Mouse (Mus musculus) embryonic facial prominence, embryonic 14.5 days (tissue): ENCODE measurements around the gene Abhd8. TPM values are rescaled to one million over a fixed set of nuclear protein-coding genes. Genes with fewer than 3 reads are reported as not detected.

Experiments
- ATAC-seq: fragments of 200-750 bp; cut with Nextera tagmentation; 2 replicates; pipeline ENCODE4 v1.8.0; 2017; ENCODE audit warnings: low read depth, moderate number of reproducible peaks, moderate TSS enrichment
- DNase-seq: peaks from one replicate; pipeline ENCODE4 v3.0.0-alpha.2; 2015; ENCODE audit warnings: low spot score
- H3K27ac ChIP-seq: fragments of 300-500 bp; sonication (generic); replicated peaks from 2 replicates; pipeline ENCODE4 v1.5.1; 2014; ENCODE audit warnings: low read depth, mild to moderate bottlenecking, low read length, moderate library complexity
- H3K27me3 ChIP-seq: fragments of 300-500 bp; sonication (generic); replicated peaks from 2 replicates; pipeline ENCODE4 v1.6.1; 2014; ENCODE audit warnings: low read length; ENCODE audit not compliant: control insufficient read depth, insufficient read depth
- H3K36me3 ChIP-seq: fragments of 300-500 bp; sonication (generic); 2 replicates; pipeline ENCODE4 v1.6.1; 2014; ENCODE audit warnings: low read length, mixed read lengths; ENCODE audit not compliant: control insufficient read depth, insufficient read depth
- H3K4me1 ChIP-seq: fragments of 300-500 bp; sonication (generic); 2 replicates; pipeline ENCODE4 v1.6.1; 2014; ENCODE audit warnings: antibody characterized with exemption, low read length; ENCODE audit not compliant: control insufficient read depth, insufficient read depth
- H3K4me2 ChIP-seq: fragments of 300-500 bp; sonication (generic); 2 replicates; pipeline ENCODE4 v1.6.1; 2014; ENCODE audit warnings: low read depth, mild to moderate bottlenecking, low read length, moderate library complexity, mixed read lengths
- H3K4me3 ChIP-seq: fragments of 300-500 bp; sonication (generic); 2 replicates; pipeline ENCODE4 v1.5.1; 2014; ENCODE audit warnings: low read depth, mild to moderate bottlenecking, low read length
- H3K9ac ChIP-seq: fragments of 300-500 bp; sonication (generic); 2 replicates; pipeline ENCODE4 v1.6.1; 2014; ENCODE audit warnings: low read depth, mild to moderate bottlenecking, low read length, moderate library complexity, mixed read lengths
- H3K9me3 ChIP-seq: fragments of 300-500 bp; sonication (generic); 2 replicates; pipeline ENCODE4 v1.6.1; 2016; ENCODE audit warnings: low read length; ENCODE audit not compliant: control insufficient read depth
- WGBS: fragments of 180-500 bp; shearing (Covaris S2); extraction: QIAGEN DNeasy Blood & Tissue Kit; methylation state at CpG from one replicate; pipeline ENCODE4 v1.1.7; 2014; 5-methylcytosine and 5-hydroxymethylcytosine counted together
- polyA plus RNA-seq: library from polyadenylated mRNA; unstranded; fragments of >200 nt; fragmentation: Nextera tagmentation; extraction: Ambion mirVana; gene quantifications from 2 replicates; pipeline ENCODE4 v1.2.1, GENCODE M21; 2014

Gene Abhd8
- polyA plus RNA-seq, 1 experiment from 2014 or later, result 47.9 TPM

DNA sequence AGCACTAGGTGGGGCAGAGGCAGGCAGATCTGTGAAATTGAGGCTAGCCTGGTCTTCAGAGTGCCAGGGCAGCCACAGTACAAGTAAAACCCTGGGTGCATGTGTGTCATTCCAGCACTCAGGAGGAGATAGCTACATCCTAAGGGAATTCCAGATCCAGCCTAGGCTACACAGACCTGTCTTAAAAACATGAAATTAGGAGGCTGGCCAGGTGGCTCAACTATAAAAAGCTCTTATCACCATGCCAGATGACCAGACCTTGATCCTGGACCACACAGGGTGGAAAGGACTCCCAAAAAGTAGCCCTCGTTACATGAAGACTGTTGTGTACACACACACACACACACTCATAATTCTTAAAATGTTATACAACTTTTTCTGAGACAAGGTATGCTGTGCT is 4.5 kb upstream of the Abhd8 start:
- Histone ChIP-seq H3K4me1 (peaks cover 18% of the 10 kb centered on the region), H3K9me3 (no peaks in the 10 kb centered on the region), H3K4me2 (no peak overlapping the region), H3K27ac (no peak overlapping the region), H3K9ac (no peak overlapping the region), H3K4me3 (no peak overlapping the region), H3K36me3 (peaks cover 22% of the 10 kb centered on the region), H3K27me3 (no peaks in the 10 kb centered on the region)
- 81% methylated on average over 1 of the region's 1 CpGs for WGBS
- ATAC-seq (no peak), DNase-seq (no peak)

DNA sequence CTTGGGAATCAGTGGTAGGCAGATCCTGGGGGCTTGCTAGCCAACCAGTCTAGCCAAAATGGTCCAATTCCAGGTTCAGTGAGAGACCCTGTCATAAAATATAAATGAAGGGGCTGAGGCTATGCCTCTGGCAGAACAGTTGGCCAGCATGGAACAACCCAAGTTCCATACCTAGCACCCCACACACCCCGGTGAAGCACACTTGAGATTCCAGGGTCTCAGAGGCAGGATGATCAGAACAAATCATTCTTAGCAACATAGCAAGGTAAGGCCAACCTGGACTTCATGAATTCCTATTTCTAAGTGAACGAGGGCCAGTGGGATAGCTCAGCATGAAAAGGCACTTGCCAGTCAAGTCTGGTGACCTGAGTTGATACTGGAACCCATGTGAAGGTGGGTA is 3.7 kb upstream of the Abhd8 start:
- DNase-seq, result no peak
- Histone ChIP-seq H3K27ac (no peak overlapping the region), H3K4me1 (peaks cover 26% of the 10 kb centered on the region), H3K9me3 (no peaks in the 10 kb centered on the region), H3K9ac (no peak overlapping the region), H3K27me3 (no peaks in the 10 kb centered on the region), H3K4me3 (no peak overlapping the region), H3K36me3 (peaks cover 14% of the 10 kb centered on the region), H3K4me2 (no peak overlapping the region)
- no peak for ATAC-seq
- WGBS, result 90% methylated on average over 2 of the region's 2 CpGs

DNA sequence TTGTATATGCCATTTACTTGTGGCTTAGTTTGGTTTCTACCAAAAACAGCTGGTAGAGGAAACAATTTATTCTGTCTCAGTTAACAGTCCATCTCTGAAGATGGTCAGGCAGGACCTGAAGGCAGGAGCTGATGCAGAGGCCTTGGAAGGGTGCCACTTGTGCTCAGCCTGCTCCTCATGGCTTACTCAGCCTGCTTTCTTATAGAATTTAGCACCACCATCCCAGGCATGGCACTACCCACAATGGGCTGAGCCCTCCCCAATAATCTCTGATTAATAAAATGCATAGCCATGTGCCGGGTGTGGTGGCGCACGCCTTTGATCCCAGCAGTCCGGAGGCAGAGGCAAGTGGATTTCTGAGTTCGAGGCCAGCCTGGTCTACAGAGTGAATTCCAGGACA is 2.7 kb upstream of the Abhd8 start:
- Histone ChIP-seq H3K4me2 (no peak overlapping the region), H3K36me3 (peaks cover 12% of the 10 kb centered on the region), H3K4me1 (peaks cover 27% of the 10 kb centered on the region), H3K27ac (no peak overlapping the region), H3K4me3 (no peak overlapping the region), H3K9me3 (no peaks in the 10 kb centered on the region), H3K27me3 (no peaks in the 10 kb centered on the region), H3K9ac (no peak overlapping the region)
- ATAC-seq, result no peak
- DNase-seq, result no peak
- WGBS, result 98% methylated on average over 5 of the region's 5 CpGs

DNA sequence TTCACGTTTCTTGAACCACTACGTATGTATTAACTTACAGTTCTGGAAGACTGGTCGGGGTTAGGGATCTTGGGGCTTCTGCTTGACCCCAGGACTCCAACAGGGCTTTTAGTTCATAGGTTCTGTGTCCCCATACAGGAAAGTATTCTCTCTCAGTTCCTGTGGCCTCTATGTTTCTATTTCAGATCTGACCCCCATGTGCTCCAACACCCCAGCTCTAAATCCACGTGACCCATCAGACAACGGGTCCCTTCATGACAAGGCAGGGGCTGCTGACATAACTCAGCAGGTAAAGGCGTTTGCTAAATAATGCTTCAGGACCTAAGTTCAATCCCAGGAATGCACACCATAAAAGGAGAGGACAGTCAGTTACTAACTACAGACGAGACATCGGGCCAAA is 2.3 kb upstream of the Abhd8 start:
- Histone ChIP-seq H3K9ac (peak overlapping the region; percentile 72), H3K27me3 (no peaks in the 10 kb centered on the region), H3K4me2 (peak overlapping the region; percentile 93), H3K4me3 (peak overlapping the region; percentile 91), H3K36me3 (peaks cover 13% of the 10 kb centered on the region), H3K9me3 (no peaks in the 10 kb centered on the region), H3K4me1 (peaks cover 27% of the 10 kb centered on the region), H3K27ac (no peak overlapping the region)
- WGBS, result 79% methylated on average over 8 of the region's 8 CpGs
- DNase-seq, result no peak
- ATAC-seq, result no peak

DNA sequence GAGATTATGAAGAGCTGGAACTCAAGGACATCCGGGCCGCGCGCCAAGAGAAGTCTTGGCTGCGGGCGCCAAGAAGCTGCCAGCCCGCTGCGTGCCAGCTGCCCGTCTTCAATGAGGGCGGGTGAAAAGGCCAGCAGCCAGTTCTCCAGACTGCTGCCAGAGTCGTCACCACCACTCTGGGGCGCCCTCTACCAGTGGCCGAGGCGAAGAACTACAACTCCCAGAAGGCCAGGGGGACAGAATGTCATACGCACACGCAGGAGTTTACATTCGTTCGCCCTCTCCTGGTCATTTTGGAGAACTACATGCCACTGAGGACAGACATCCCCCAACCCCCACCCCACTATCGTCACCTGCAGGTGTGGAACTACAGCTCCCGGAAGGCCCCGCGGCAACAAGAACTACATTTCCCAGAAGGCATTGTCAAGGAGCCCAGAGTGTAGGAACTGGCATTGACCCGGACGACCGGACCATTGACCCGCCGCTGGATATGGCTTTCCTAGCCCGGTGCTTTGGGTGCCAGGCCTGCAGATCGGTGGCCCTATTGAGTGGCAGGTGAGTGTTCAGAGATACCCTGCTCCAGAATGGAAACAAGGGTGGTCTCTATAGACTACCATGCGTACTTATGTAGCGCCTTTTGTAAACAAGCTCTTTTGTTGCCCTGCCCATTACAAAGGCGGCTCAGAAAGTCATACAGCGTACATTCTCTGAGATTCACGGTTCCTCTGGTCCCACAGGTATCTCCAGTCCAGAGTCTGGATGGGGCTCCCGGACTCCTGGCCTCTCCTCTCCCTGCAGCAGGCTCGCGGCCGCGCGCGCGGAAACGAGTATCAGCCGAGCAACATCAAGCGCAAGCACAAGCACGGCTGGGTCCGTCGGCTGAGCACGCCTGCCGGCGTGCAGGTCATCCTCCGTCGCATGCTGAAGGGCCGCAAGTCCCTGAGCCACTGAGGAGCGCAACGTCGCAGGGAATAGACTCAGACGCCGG is 1.4 kb upstream of the Abhd8 start, which contains the start of gene Mrpl34:
Mrpl34 (plus strand) TSS at position 447 of the 988 bp plus-strand sequence.
- Histone ChIP-seq H3K4me2 (peak within 1 kb of the TSS; percentile 93), H3K27me3 (no peaks in the 10 kb centered on the region), H3K27ac (peak within 1 kb of the TSS; percentile 90), H3K36me3 (peaks cover 22% of the 10 kb centered on the region), H3K9ac (peak within 1 kb of the TSS; percentile 82), H3K4me1 (peaks cover 23% of the 10 kb centered on the region), H3K9me3 (no peaks in the 10 kb centered on the region), H3K4me3 (peak within 1 kb of the TSS; percentile 91)
- under 1% methylated on average over 52 of the region's 59 CpGs for WGBS
- ATAC-seq, result peak; percentile 76
- DNase-seq, result peak; percentile 99

DNA sequence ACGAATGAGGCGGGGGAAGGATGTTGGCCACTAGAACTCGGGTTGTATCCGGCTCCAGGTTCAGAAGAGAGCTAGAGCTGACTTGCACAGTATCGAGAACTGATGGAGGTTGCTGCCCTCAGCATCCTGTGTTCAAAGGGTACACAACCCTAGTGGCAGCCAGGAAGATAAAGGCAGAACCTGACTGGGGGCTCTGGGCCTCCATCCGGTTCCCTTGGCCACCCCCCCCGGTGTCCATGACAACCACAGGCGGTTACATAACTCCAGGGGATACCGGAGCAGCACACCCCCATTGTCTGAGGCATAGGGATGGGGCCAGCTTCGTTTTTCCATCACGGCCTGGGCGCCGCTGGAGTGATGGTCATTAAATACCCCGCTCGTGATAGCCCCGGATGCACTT is 669 bp downstream of the Abhd8 start:
- Histone ChIP-seq H3K27me3 (no peaks in the 10 kb centered on the region), H3K4me3 (peak overlapping the region; percentile 91), H3K9ac (peak overlapping the region; percentile 82), H3K4me1 (peaks cover 20% of the 10 kb centered on the region; the same call in 1 of the 2 replicates), H3K36me3 (peaks cover 42% of the 10 kb centered on the region), H3K4me2 (peak overlapping the region; percentile 93), H3K27ac (peak overlapping the region; percentile 39; the same call in 1 of the 2 replicates), H3K9me3 (no peaks in the 10 kb centered on the region)
- no peak for ATAC-seq
- 10% methylated on average over 12 of the region's 16 CpGs for WGBS
- peak; percentile 54 for DNase-seq

DNA sequence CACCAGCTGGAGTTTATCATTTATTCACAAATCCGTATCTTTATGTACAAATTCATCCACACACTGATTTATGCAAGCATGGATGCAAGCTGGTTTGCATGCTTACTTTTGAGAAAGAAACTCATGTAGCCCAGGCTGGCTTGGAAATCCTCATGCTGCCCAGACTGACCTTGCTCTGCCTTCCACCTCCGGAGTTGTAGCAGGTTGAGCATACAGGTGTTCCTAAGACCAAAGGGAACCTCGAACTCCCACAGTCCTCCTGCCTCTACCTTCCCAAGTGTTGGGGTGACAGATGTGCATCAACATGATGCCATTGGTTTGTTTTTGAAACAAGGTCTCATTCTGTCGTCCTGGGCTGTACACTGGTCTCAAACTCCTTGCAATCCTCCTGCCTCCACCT is 1.3 kb downstream of the Abhd8 start:
- Histone ChIP-seq H3K9ac (peak overlapping the region; percentile 82), H3K4me1 (peaks cover 20% of the 10 kb centered on the region; the same call in 1 of the 2 replicates), H3K27ac (no peak overlapping the region), H3K9me3 (no peaks in the 10 kb centered on the region), H3K36me3 (peaks cover 45% of the 10 kb centered on the region), H3K4me2 (peak overlapping the region; percentile 93), H3K27me3 (no peaks in the 10 kb centered on the region), H3K4me3 (peak overlapping the region; percentile 91)
- DNase-seq (no peak), ATAC-seq (no peak)
- 68% methylated on average over 4 of the region's 4 CpGs for WGBS

DNA sequence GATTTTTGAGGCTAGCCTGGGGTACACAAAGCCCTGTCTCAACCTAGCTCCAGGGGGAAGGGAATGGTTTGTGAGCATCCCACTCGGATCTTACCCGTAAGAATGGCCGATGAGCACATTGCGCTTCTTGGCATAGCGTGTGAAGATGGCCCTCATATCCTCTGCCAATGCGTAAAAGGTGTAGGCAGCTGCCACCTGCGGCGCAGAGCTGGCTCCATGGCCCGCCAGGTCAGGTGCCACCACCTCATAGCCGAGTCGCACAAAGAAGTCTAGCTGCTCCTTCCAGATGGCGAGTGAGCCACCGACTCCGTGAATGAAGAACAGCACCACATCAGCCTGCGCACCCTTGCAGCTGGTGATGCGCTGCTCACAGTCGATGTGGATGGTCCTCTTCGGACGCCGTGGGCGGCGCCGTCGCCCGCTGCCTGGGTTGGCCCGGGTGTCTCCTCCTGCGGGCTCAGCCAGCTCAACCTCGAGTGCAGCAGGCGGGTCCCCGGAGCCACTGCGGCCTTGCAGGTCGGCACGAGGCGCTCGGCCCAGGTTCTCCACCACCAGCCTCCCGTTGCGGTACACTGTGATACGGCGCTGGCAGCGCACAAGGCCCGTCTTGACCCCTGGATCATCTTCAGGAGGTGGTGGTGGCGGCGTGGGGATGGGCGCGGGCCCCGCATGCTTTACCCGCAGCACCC is 2.2 kb downstream of the Abhd8 start:
- no peak for ATAC-seq
- no peak for DNase-seq
- Histone ChIP-seq H3K27me3 (no peaks in the 10 kb centered on the region), H3K4me3 (no peak overlapping the region), H3K4me2 (no peak overlapping the region), H3K9me3 (no peaks in the 10 kb centered on the region), H3K36me3 (peaks cover 52% of the 10 kb centered on the region), H3K27ac (no peak overlapping the region), H3K4me1 (peaks cover 20% of the 10 kb centered on the region; the same call in 1 of the 2 replicates), H3K9ac (no peak overlapping the region)
- 78% methylated on average over 46 of the region's 47 CpGs for WGBS
